In the genomic region with DNA sequence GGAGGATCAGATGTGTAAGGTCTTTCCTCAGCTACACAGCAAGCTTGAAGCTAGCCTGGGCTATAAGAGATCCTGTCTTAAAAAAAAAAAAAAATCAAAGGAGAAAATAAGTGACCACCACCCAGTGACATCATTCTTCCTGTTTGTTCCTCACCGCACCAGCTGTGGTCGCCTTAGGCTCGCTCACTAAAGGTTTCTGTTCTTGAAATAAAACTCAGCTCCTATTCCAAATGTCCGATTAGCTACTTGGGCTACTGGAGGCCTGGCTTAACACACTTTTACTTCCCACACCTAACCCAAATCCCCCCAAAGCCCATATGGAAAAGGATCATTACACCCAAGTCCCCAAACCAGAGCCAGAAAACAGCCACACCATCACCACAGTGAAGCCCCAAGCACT, we compare ENCODE assay signal across 29 mouse cellular contexts. TPM values are rescaled to one million over a fixed set of nuclear protein-coding genes. Genes with fewer than 3 reads are reported as not detected.
DNase-seq lines count a peak whose midpoint lies in the region; ATAC-seq and TF ChIP-seq lines count a peak whose summit lies in the region.
"Had no signal": no experiment of that assay in that cellular context is flagged by ENCODE, and none has a peak within 500 bp of the region (broad histone marks: within the 10 kb centered on the region; RNA-seq: fewer than 3 reads in every experiment).

No protein-coding gene starts in this region.

- no peak for ATAC-seq in lung, embryonic 14.5 days (ENCODE audit: insufficient read depth)
- no peak for ATAC-seq in megakaryocyte progenitor cell, adult 5-6 weeks (replicated peaks; ENCODE audit: poor library complexity)
- ATAC-seq: forebrain, embryonic 14.5 days; intestine, embryonic 15.5 days; liver, postnatal 0 days; midbrain, embryonic 13.5 days had no signal

- no peak overlapping the region for H3K4me3 ChIP-seq in lung, embryonic 14.5 days (ENCODE audit: low read depth, low read length)
- peak overlapping the region; percentile 34 for H3K4me3 ChIP-seq in bone marrow macrophage, adult 2 months (ENCODE audit: insufficient read depth, low read length)
- H3K4me3 ChIP-seq: embryonic facial prominence, embryonic 12.5 days; erythroblast, embryonic 14.5 days; heart, embryonic 12.5 days; hindbrain, embryonic 15.5 days; intestine, embryonic 15.5 days; left cerebral cortex, adult 2 months; limb, embryonic 10.5 days; midbrain, embryonic 13.5 days had no signal

- H3K27ac ChIP-seq in lung, embryonic 14.5 days (ENCODE audit: low read depth) = no peak overlapping the region
- peak overlapping the region; percentile 81 for H3K27ac ChIP-seq in bone marrow macrophage, adult 2 months (ENCODE audit: insufficient read depth, low read depth, low read length)
- H3K27ac ChIP-seq: embryonic facial prominence, embryonic 12.5 days; hindbrain, embryonic 15.5 days; intestine, embryonic 15.5 days; left cerebral cortex, adult 2 months; limb, embryonic 10.5 days; midbrain, embryonic 13.5 days had no signal

- no peak for TF ChIP-seq POLR2A in bone marrow macrophage, adult 2 months (IDR thresholded peaks at IDR 0.05; ENCODE audit: borderline replicate concordance, low read depth, low read length)

- intact Hi-C loops in left cerebral cortex, postnatal 4 days (cut with DNase I) = no loop called here

- H3K36me3 ChIP-seq in lung, embryonic 14.5 days (ENCODE audit: insufficient read depth) = peaks cover 46% of the 10 kb centered on the region

- peak; percentile 3 for DNase-seq in lung, embryonic 14.5 days
- no peak for DNase-seq in lung, postnatal 25 days (ENCODE audit: low spot score)
- DNase-seq in A20 (ENCODE audit: low read depth, low spot score) = peak; percentile 60
- peak; percentile 16 for DNase-seq in naive thymus-derived CD4-positive, alpha-beta T cell, adult 2 months (ENCODE audit: low read depth)
- DNase-seq in left cerebral cortex, postnatal 4 days = no peak
- no peak for DNase-seq in adrenal gland, adult 2 months
- DNase-seq: adrenal gland, postnatal 36 days; cerebellum, adult 8-10 months; heart, postnatal 36 days; kidney, adult 9 months; kidney, postnatal 36 days; liver, postnatal 0 days; lung, postnatal 4 days; thymus, postnatal 36 days had no signal

- H3K4me2 ChIP-seq in lung, embryonic 14.5 days = no peak overlapping the region
- H3K4me2 ChIP-seq: embryonic facial prominence, embryonic 12.5 days; heart, embryonic 12.5 days; hindbrain, embryonic 15.5 days; intestine, embryonic 15.5 days; midbrain, embryonic 13.5 days had no signal

- H3K27me3 ChIP-seq in lung, embryonic 14.5 days (ENCODE audit: insufficient read depth, low read length) = no peaks in the 10 kb centered on the region
- H3K27me3 ChIP-seq: embryonic facial prominence, embryonic 12.5 days; heart, embryonic 12.5 days; hindbrain, embryonic 15.5 days; intestine, embryonic 15.5 days; midbrain, embryonic 13.5 days had no signal

- no peak for TF ChIP-seq CTCF in lung, embryonic 14.5 days (IDR thresholded peaks at IDR 0.05; ENCODE audit: low read depth)
- TF ChIP-seq CTCF in bone marrow macrophage, adult 2 months (IDR thresholded peaks at IDR 0.05; ENCODE audit: low read depth, low read length) = no peak; the same call in 1 of the 2 replicates

- no peak overlapping the region for H3K9ac ChIP-seq in lung, embryonic 14.5 days
- H3K9ac ChIP-seq: embryonic facial prominence, embryonic 12.5 days; heart, embryonic 12.5 days; hindbrain, embryonic 15.5 days; intestine, embryonic 15.5 days; liver, postnatal 0 days; midbrain, embryonic 13.5 days had no signal

- H3K9me3 ChIP-seq in lung, embryonic 14.5 days (ENCODE audit: low read depth, low read length) = no peaks in the 10 kb centered on the region
- H3K9me3 ChIP-seq: embryonic facial prominence, embryonic 12.5 days; heart, embryonic 12.5 days; hindbrain, embryonic 15.5 days; intestine, embryonic 15.5 days; limb, embryonic 10.5 days; midbrain, embryonic 13.5 days had no signal

- peaks cover 5% of the 10 kb centered on the region for H3K4me1 ChIP-seq in lung, embryonic 14.5 days (ENCODE audit: insufficient read depth)
- peaks cover 23% of the 10 kb centered on the region for H3K4me1 ChIP-seq in bone marrow macrophage, adult 2 months (ENCODE audit: control insufficient read depth, insufficient read depth, low read length)

- WGBS in lung, embryonic 14.5 days = 77% methylated on average over 4 of the region's 4 CpGs

RNA-seq across cellular contexts. Expression of gene Ift172, which starts 2.7 kb away (rescaled TPM):
- 32.3 and 36.4 TPM in 2 replicates for polyA plus RNA-seq in lung, embryonic 14.5 days (2014; fragmentation: Nextera tagmentation; extraction: Ambion mirVana)
- polyA plus RNA-seq in bone marrow macrophage, adult 2 months (2012; ENCODE audit: insufficient read depth, insufficient read length, missing spikeins) = 36.9 and 45.0 TPM in 2 replicates
- total RNA-seq in megakaryocyte progenitor cell, adult 5-6 weeks (2015) = 7.3 and 11.1 TPM in 2 replicates
- total RNA-seq in megakaryocyte progenitor cell, adult 5-6 weeks (2017) = 20.8 and 33.0 TPM in 2 replicates
- 10 to 100 TPM; 65.9 to 69.3 TPM for total RNA-seq in left cerebral cortex, postnatal 4 days (2021)
- 10 to 100 TPM; 28.9 to 38.1 TPM for total RNA-seq in adrenal gland, adult 2 months (2021)
- polyA plus RNA-seq in adrenal gland, adult 2 months (2012; rRNA removed) = 29.5 and 30.1 TPM in 2 replicates

RNA-seq across cellular contexts. Expression of gene Fndc4, which starts 7.7 kb away (rescaled TPM):
- polyA plus RNA-seq in lung, embryonic 14.5 days (2014; fragmentation: Nextera tagmentation; extraction: Ambion mirVana) = 58.5 and 68.6 TPM in 2 replicates
- polyA plus RNA-seq in bone marrow macrophage, adult 2 months (2012; ENCODE audit: insufficient read depth, insufficient read length, missing spikeins) = not detected in 2 replicates
- not detected in 2 replicates for total RNA-seq in megakaryocyte progenitor cell, adult 5-6 weeks (2015)
- total RNA-seq in megakaryocyte progenitor cell, adult 5-6 weeks (2017) = not detected in 2 replicates
- 100 to 1,000 TPM; 170 to 172 TPM for total RNA-seq in left cerebral cortex, postnatal 4 days (2021)
- 10 to 100 TPM; 11.1 to 20.8 TPM for total RNA-seq in adrenal gland, adult 2 months (2021)
- 25.0 and 28.6 TPM in 2 replicates for polyA plus RNA-seq in adrenal gland, adult 2 months (2012; rRNA removed)
- total RNA-seq: common myeloid progenitor, adult 5-6 weeks; MEL had no signal
- polyA plus RNA-seq: erythroblast, embryonic 14.5 days had no signal

RNA-seq across cellular contexts. Expression of gene Gckr, which starts 9.0 kb away (rescaled TPM):
- polyA plus RNA-seq in lung, embryonic 14.5 days (2014; fragmentation: Nextera tagmentation; extraction: Ambion mirVana) = 0.34 TPM in 1 of 2 replicates, not detected in the other
- not detected in 2 replicates for polyA plus RNA-seq in bone marrow macrophage, adult 2 months (2012; ENCODE audit: insufficient read depth, insufficient read length, missing spikeins)
- total RNA-seq in megakaryocyte progenitor cell, adult 5-6 weeks (2015) = not detected in 2 replicates
- total RNA-seq in megakaryocyte progenitor cell, adult 5-6 weeks (2017) = not detected in 2 replicates
- total RNA-seq in left cerebral cortex, postnatal 4 days (2021) = under 1 TPM in 1 of 2 experiments, not detected in 1; 0.52 TPM
- under 1 TPM in 1 of 2 experiments, not detected in 1; 0.61 TPM for total RNA-seq in adrenal gland, adult 2 months (2021)
- 0.13 and 0.20 TPM in 2 replicates for polyA plus RNA-seq in adrenal gland, adult 2 months (2012; rRNA removed)
- total RNA-seq: common myeloid progenitor, adult 5-6 weeks; heart, postnatal 36 days; left cerebral cortex, adult 2 months had no signal
- polyA plus RNA-seq: erythroblast, embryonic 14.5 days; forebrain, embryonic 14.5 days; neural tube, embryonic 11.5 days had no signal

RNA-seq across cellular contexts. Expression of gene Krtcap3, which starts 36.7 kb away (rescaled TPM):
- 31.1 and 32.0 TPM in 2 replicates for polyA plus RNA-seq in lung, embryonic 14.5 days (2014; fragmentation: Nextera tagmentation; extraction: Ambion mirVana)
- polyA plus RNA-seq in bone marrow macrophage, adult 2 months (2012; ENCODE audit: insufficient read depth, insufficient read length, missing spikeins) = 4.6 and 8.3 TPM in 2 replicates
- 1.3 and 2.1 TPM in 2 replicates for total RNA-seq in megakaryocyte progenitor cell, adult 5-6 weeks (2015)
- 3.4 and 4.1 TPM in 2 replicates for total RNA-seq in megakaryocyte progenitor cell, adult 5-6 weeks (2017)
- total RNA-seq in left cerebral cortex, postnatal 4 days (2021) = 1 to 10 TPM; 2.2 to 3.1 TPM
- total RNA-seq in adrenal gland, adult 2 months (2021) = 1 to 10 TPM; 2.2 to 4.5 TPM
- polyA plus RNA-seq in adrenal gland, adult 2 months (2012; rRNA removed) = 13.3 and 13.6 TPM in 2 replicates

RNA-seq across cellular contexts. Expression of gene Gm9970, which starts 47.2 kb away (rescaled TPM):
- 0.37 and 0.38 TPM in 2 replicates for polyA plus RNA-seq in lung, embryonic 14.5 days (2014; fragmentation: Nextera tagmentation; extraction: Ambion mirVana)
- polyA plus RNA-seq in bone marrow macrophage, adult 2 months (2012; ENCODE audit: insufficient read depth, insufficient read length, missing spikeins) = not detected in 2 replicates
- total RNA-seq in megakaryocyte progenitor cell, adult 5-6 weeks (2015) = not detected in 2 replicates
- total RNA-seq in megakaryocyte progenitor cell, adult 5-6 weeks (2017) = 0.25 TPM in 1 of 2 replicates, not detected in the other
- not detected for total RNA-seq in left cerebral cortex, postnatal 4 days (2021)
- total RNA-seq in adrenal gland, adult 2 months (2021) = not detected
- polyA plus RNA-seq in adrenal gland, adult 2 months (2012; rRNA removed) = 3.7 and 3.9 TPM in 2 replicates
- total RNA-seq: adrenal gland, postnatal 36 days; common myeloid progenitor, adult 5-6 weeks; heart, postnatal 36 days; left cerebral cortex, adult 2 months; liver, adult 2 months; MEL had no signal
- polyA plus RNA-seq: erythroblast, embryonic 14.5 days; intestine, embryonic 15.5 days; liver, adult 2 months had no signal

Comparison
In these comparisons a context has a peak if more than half of its experiments do, and no peak if none do; other contexts are left out.
1. DNase-seq: peak in lung, embryonic 14.5 days (single experiment), A20 (single experiment) and naive thymus-derived CD4-positive, alpha-beta T cell, adult 2 months (single experiment); none in lung, postnatal 25 days (single experiment), left cerebral cortex, postnatal 4 days (single experiment) and adrenal gland, adult 2 months (single experiment).
2. RNA of gene Fndc4, which starts 7.7 kb away (total RNA-seq): 170 to 172 TPM in left cerebral cortex, postnatal 4 days and 11.1 to 20.8 TPM in adrenal gland, adult 2 months; not detected in megakaryocyte progenitor cell, adult 5-6 weeks; every median in the first group is over 10 times any median in the second.